Mouse (Mus musculus) mature B cell (primary cell): ENCODE data around the gene Neurl1b.

Experiments used
- in situ Hi-C: fragments of 300-500 bp; cut with MboI; formaldehyde crosslinking; loops from 2 replicates; pipeline ENCODE4 v1.14.3; 2019

Gene Neurl1b

GRCm38 (mm10) chr17:26452371-26452972, 37.8 kb downstream of the Neurl1b start:
- in situ Hi-C loops = no loop called here

- in situ Hi-C loops = no loop called here
Observed at GRCm38 (mm10) chr17:26457506-26457905, 42.9 kb downstream of the Neurl1b start.

GRCm38 (mm10) chr17:26458049-26458448, 43.4 kb downstream of the Neurl1b start:
- in situ Hi-C loops = no loop called here

GRCm38 (mm10) chr17:26462634-26463170, 48.1 kb downstream of the Neurl1b start:
- in situ Hi-C loops = loop anchor here (5.0 kb wide), 1 partner anchor 175 kb away; no protein-coding TSS in a partner anchor

GRCm38 (mm10) chr17:26463432-26463831, 48.8 kb downstream of the Neurl1b start:
- in situ Hi-C loops = loop anchor here (5.0 kb wide), 1 partner anchor 174 kb away; no protein-coding TSS in a partner anchor

- in situ Hi-C loops = loop anchor here (5.0 kb wide), 1 partner anchor 173 kb away; no protein-coding TSS in a partner anchor
Observed at GRCm38 (mm10) chr17:26463984-26464383, 49.4 kb downstream of the Neurl1b start.

- in situ Hi-C loops = loop anchor here (5.0 kb wide), 1 partner anchor 173 kb away; no protein-coding TSS in a partner anchor
Observed at GRCm38 (mm10) chr17:26464481-26464880, 49.9 kb downstream of the Neurl1b start.

- in situ Hi-C loops = loop anchor here (5.0 kb wide), 1 partner anchor 172 kb away; no protein-coding TSS in a partner anchor
Observed at GRCm38 (mm10) chr17:26464972-26465371, 50.3 kb downstream of the Neurl1b start.

GRCm38 (mm10) chr17:26466741-26467150, 52.1 kb downstream of the Neurl1b start:
- in situ Hi-C loops = no loop called here

- in situ Hi-C loops = no loop called here
Observed at GRCm38 (mm10) chr17:26467619-26468018, 53.0 kb downstream of the Neurl1b start.

GRCm38 (mm10) chr17:26468102-26468894, 53.7 kb downstream of the Neurl1b start:
- in situ Hi-C loops = no loop called here

- in situ Hi-C loops = no loop called here
Observed at GRCm38 (mm10) chr17:26476871-26477270, 62.2 kb downstream of the Neurl1b start.

GRCm38 (mm10) chr17:26478672-26479071, 64.0 kb downstream of the Neurl1b start:
- in situ Hi-C loops = no loop called here

GRCm38 (mm10) chr17:26479619-26480018, 65.0 kb downstream of the Neurl1b start:
- in situ Hi-C loops = no loop called here

GRCm38 (mm10) chr17:26480956-26481355, 66.3 kb downstream of the Neurl1b start:
- in situ Hi-C loops = no loop called here

GRCm38 (mm10) chr17:26484626-26485421, 70.2 kb downstream of the Neurl1b start:
- in situ Hi-C loops = no loop called here

GRCm38 (mm10) chr17:26487266-26487665, 72.6 kb downstream of the Neurl1b start:
- in situ Hi-C loops = no loop called here

GRCm38 (mm10) chr17:26487917-26488316, 73.3 kb downstream of the Neurl1b start:
- in situ Hi-C loops = no loop called here

- in situ Hi-C loops = no loop called here
Observed at GRCm38 (mm10) chr17:26488711-26489403, 74.2 kb downstream of the Neurl1b start.

- in situ Hi-C loops = no loop called here
Observed at GRCm38 (mm10) chr17:26490072-26490471, 75.4 kb downstream of the Neurl1b start.

GRCm38 (mm10) chr17:26490910-26491309, 76.3 kb downstream of the Neurl1b start:
- in situ Hi-C loops = no loop called here
